Mouse (Mus musculus) heart, embryonic 15.5 days (tissue): ENCODE data around the gene Gm20696. TPM values are rescaled to one million over a fixed set of nuclear protein-coding genes. Genes with fewer than 3 reads are reported as not detected.

Experiments used
- ATAC-seq: fragments of 200-750 bp; cut with Nextera tagmentation; replicated peaks from 2 replicates; pipeline ENCODE4 v1.8.0; 2017; ENCODE audit warnings: low read depth, moderate TSS enrichment; ENCODE audit not compliant: insufficient number of reproducible peaks, insufficient read depth, low FRiP score
- H3K27ac ChIP-seq: fragments of 300-500 bp; sonication (generic); 2 replicates; pipeline ENCODE4 v1.5.1; 2015; ENCODE audit warnings: mild to moderate bottlenecking, inconsistent platforms
- H3K27me3 ChIP-seq: fragments of 300-500 bp; sonication (generic); 2 replicates; pipeline ENCODE4 v1.6.1; 2015; ENCODE audit warnings: inconsistent platforms
- H3K36me3 ChIP-seq: fragments of 300-500 bp; sonication (generic); 2 replicates; pipeline ENCODE4 v1.6.1; 2015; ENCODE audit warnings: mild to moderate bottlenecking, inconsistent platforms
- H3K4me1 ChIP-seq: fragments of 300-500 bp; sonication (generic); replicated peaks from 2 replicates; pipeline ENCODE4 v1.6.1; 2015; ENCODE audit warnings: inconsistent platforms
- H3K4me2 ChIP-seq: fragments of 300-500 bp; sonication (generic); 2 replicates; pipeline ENCODE4 v1.6.1; 2015; ENCODE audit warnings: inconsistent platforms, mild to moderate bottlenecking, moderate library complexity
- H3K4me3 ChIP-seq: fragments of 300-500 bp; sonication (generic); 2 replicates; pipeline ENCODE4 v1.5.1; 2015; ENCODE audit warnings: mild to moderate bottlenecking, inconsistent platforms
- H3K9ac ChIP-seq: fragments of 300-500 bp; sonication (generic); 2 replicates; pipeline ENCODE4 v1.6.1; 2015; ENCODE audit warnings: mild to moderate bottlenecking, inconsistent platforms
- H3K9me3 ChIP-seq: fragments of 300-500 bp; sonication (generic); replicated peaks from 2 replicates; pipeline ENCODE4 v1.6.1; 2016; ENCODE audit warnings: inconsistent platforms
- WGBS: fragments of 180-500 bp; shearing (Covaris S2); methylation state at CpG from one replicate; pipeline ENCODE4 v1.1.7; 2015; ENCODE audit warnings: mixed read lengths; 5-methylcytosine and 5-hydroxymethylcytosine counted together
- polyA plus RNA-seq: library from polyadenylated mRNA; unstranded; fragments of >200 nt; fragmentation: Nextera tagmentation; extraction: Ambion mirVana; gene quantifications from 2 replicates; pipeline ENCODE4 v1.2.1, GENCODE M21; 2015

Gm20696 gene
- polyA plus RNA-seq, 1 experiment from 2014 or later, result 2.9 TPM

DNA sequence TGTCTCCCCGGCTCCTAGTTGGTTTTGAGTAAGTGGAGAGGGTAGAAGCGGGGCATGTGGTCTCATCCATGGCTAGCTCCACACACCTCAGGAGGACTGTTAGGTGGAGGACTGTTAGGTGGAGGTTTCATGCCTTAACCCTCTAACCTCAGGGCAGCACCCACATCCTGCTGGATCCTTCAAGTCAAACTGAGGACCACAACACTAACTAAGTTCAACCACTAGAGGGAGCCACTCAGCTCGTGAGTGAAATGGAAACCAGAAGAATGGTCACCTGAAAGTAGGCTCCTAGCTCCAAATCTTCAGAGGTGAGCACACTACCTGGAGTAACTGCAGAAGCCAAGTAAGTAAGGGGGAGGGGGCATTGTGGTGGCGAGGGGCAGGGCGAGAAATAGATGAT is 18.3 kb upstream of the Gm20696 start:
- WGBS, result 53% methylated on average over 5 of the region's 5 CpGs
- Histone ChIP-seq H3K27ac (no peak overlapping the region), H3K4me2 (no peak overlapping the region), H3K4me3 (no peak overlapping the region), H3K4me1 (no peaks in the 10 kb centered on the region), H3K9me3 (no peaks in the 10 kb centered on the region), H3K9ac (no peak overlapping the region), H3K36me3 (no peaks in the 10 kb centered on the region), H3K27me3 (peaks cover 11% of the 10 kb centered on the region)
- ATAC-seq, result no peak

DNA sequence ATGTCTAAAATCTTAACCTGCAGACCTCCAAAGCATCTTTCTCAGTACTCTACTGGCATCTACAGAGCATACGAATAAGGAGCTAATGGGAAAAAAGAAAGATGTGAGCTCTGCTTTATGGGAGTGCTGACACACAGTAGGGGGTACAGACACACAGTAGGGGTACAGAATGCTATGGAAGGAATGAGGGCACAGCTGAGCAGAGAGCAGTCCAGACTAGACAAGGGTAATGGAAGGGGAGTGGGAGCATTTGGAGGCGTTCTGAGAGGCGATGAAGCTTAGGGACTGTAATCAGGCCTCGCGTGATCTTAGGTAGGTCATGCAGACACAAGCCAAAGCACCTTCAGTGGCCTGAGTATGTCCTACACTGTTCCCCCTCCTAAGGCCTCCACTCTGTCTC is 17.4 kb upstream of the Gm20696 start:
- Histone ChIP-seq H3K4me2 (no peak overlapping the region), H3K4me1 (no peaks in the 10 kb centered on the region), H3K9ac (no peak overlapping the region), H3K27ac (no peak overlapping the region), H3K4me3 (no peak overlapping the region), H3K27me3 (peaks cover 2% of the 10 kb centered on the region; the same call in 1 of the 2 replicates), H3K9me3 (no peaks in the 10 kb centered on the region), H3K36me3 (no peaks in the 10 kb centered on the region)
- ATAC-seq, result no peak
- 86% methylated on average over 5 of the region's 5 CpGs for WGBS

DNA sequence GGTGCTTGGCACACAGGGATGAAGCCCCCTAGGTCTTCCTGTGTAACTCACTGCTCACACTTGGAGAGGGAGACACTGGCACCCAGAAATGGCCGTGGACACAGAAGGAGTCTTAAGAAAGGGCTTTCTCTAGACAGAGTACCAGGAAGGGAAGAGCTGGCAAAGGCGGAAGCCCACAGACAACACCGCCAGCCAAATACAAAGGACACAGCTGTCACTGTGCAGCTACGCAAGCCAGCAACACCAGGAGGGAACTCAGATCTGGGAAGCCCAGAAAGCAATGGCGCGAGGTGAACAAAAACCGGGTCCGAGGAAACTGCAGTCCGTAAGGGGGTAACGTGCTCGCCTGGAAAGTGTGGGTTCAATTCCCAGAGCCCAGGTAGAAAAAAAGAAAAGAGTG is 11.5 kb upstream of the Gm20696 start:
- H3K27me3 ChIP-seq, result 0 out of 2 replicates have a peak, but pooled peaks cover 3% of the 10 kb centered on the region
- H3K4me1 ChIP-seq, result no peaks in the 10 kb centered on the region
- WGBS, result 76% methylated on average over 11 of the region's 11 CpGs
- ATAC-seq, result no peak
- H3K27ac ChIP-seq, result no peak overlapping the region
- no peak overlapping the region for H3K4me3 ChIP-seq
- no peaks in the 10 kb centered on the region for H3K9me3 ChIP-seq
- H3K36me3 ChIP-seq, result no peaks in the 10 kb centered on the region
- H3K9ac ChIP-seq, result no peak overlapping the region
- H3K4me2 ChIP-seq, result no peak overlapping the region

DNA sequence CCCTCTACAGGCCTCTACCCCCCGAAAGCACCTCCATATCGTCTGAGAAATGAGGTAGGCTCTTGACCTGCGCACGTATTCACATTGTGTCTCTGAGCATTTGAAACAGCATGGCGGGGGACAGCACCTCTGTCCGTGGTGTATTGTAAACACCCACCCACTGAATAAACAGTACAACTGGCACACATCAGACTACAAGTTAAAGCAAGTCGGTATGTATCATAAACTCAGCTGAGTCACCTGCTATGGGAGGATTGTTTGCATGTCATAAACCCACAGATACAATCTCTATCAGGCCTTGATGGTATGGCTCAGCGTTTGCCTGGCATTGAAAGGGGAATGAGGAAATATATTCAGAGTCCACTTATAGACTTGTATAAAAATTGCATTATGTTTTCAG is 10.7 kb upstream of the Gm20696 start:
- no peak for ATAC-seq
- no peaks in the 10 kb centered on the region for H3K36me3 ChIP-seq
- no peak overlapping the region for H3K27ac ChIP-seq
- no peaks in the 10 kb centered on the region for H3K4me1 ChIP-seq
- no peak overlapping the region for H3K4me3 ChIP-seq
- H3K27me3 ChIP-seq, result 0 out of 2 replicates have a peak, but pooled peaks cover 3% of the 10 kb centered on the region
- no peak overlapping the region for H3K9ac ChIP-seq
- no peaks in the 10 kb centered on the region for H3K9me3 ChIP-seq
- H3K4me2 ChIP-seq, result no peak overlapping the region
- 75% methylated on average over 8 of the region's 8 CpGs for WGBS

GRCm38 (mm10) chr6:99674482-99674881 is 7.9 kb upstream of the Gm20696 start:
- 79% methylated on average over 4 of the region's 4 CpGs for WGBS
- H3K4me2 ChIP-seq, result no peak overlapping the region
- no peak overlapping the region for H3K9ac ChIP-seq
- H3K36me3 ChIP-seq, result no peaks in the 10 kb centered on the region
- ATAC-seq, result no peak
- H3K9me3 ChIP-seq, result no peaks in the 10 kb centered on the region
- H3K27me3 ChIP-seq, result 0 out of 2 replicates have a peak, but pooled peaks cover 3% of the 10 kb centered on the region
- H3K4me3 ChIP-seq, result no peak overlapping the region
- no peaks in the 10 kb centered on the region for H3K4me1 ChIP-seq
- H3K27ac ChIP-seq, result no peak overlapping the region

- no peaks in the 10 kb centered on the region for H3K27me3 ChIP-seq
- no peak overlapping the region for H3K9ac ChIP-seq
- H3K9me3 ChIP-seq, result no peaks in the 10 kb centered on the region
- H3K4me2 ChIP-seq, result no peak overlapping the region
- H3K4me3 ChIP-seq, result no peak overlapping the region
- ATAC-seq, result no peak
- 54% methylated on average over 3 of the region's 3 CpGs for WGBS
- H3K36me3 ChIP-seq, result no peaks in the 10 kb centered on the region
- no peak overlapping the region for H3K27ac ChIP-seq
- peaks cover 14% of the 10 kb centered on the region for H3K4me1 ChIP-seq
These were observed 5.2 kb upstream of the Gm20696 start for GRCm38 (mm10) chr6:99671768-99672167.

DNA sequence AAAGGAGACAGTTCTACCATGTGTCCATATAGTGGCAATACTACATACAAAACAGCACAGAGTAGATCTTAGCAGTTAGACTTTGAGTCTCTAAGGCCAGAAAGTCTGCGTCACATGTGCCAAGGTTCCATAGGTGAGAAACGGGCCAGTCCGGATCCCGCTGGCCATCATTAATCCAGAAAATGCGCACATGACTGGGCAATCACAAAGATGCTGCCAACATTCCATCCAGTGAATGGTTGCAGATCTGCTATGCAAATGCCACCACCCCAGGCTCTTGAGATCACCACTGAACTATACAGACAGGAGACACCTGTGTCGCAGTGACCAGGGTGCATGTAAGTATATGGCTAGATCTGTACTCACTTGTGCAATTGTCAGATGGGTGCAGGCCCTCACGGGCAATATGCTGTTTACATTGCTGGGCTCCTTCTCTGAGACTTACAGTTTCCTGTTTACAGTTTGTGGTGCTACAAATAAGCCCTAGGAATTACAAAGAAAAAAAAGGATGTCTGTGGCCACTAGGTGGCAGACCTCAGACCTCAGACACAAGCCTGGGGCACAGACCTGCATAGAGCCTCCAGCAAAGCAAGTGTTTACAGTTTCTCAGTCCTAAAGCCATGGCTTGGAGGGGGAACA is 4.0 kb upstream of the Gm20696 start:
- no peaks in the 10 kb centered on the region for H3K27me3 ChIP-seq
- no peak overlapping the region for H3K4me2 ChIP-seq
- H3K4me1 ChIP-seq, result peaks cover 18% of the 10 kb centered on the region
- 0 out of 2 replicates have a peak, but pooled peaks have one; percentile 28 for ATAC-seq
- no peak overlapping the region for H3K9ac ChIP-seq
- H3K27ac ChIP-seq, result no peak overlapping the region
- WGBS, result 78% methylated on average over 7 of the region's 7 CpGs
- H3K4me3 ChIP-seq, result no peak overlapping the region
- no peaks in the 10 kb centered on the region for H3K9me3 ChIP-seq
- H3K36me3 ChIP-seq, result no peaks in the 10 kb centered on the region

DNA sequence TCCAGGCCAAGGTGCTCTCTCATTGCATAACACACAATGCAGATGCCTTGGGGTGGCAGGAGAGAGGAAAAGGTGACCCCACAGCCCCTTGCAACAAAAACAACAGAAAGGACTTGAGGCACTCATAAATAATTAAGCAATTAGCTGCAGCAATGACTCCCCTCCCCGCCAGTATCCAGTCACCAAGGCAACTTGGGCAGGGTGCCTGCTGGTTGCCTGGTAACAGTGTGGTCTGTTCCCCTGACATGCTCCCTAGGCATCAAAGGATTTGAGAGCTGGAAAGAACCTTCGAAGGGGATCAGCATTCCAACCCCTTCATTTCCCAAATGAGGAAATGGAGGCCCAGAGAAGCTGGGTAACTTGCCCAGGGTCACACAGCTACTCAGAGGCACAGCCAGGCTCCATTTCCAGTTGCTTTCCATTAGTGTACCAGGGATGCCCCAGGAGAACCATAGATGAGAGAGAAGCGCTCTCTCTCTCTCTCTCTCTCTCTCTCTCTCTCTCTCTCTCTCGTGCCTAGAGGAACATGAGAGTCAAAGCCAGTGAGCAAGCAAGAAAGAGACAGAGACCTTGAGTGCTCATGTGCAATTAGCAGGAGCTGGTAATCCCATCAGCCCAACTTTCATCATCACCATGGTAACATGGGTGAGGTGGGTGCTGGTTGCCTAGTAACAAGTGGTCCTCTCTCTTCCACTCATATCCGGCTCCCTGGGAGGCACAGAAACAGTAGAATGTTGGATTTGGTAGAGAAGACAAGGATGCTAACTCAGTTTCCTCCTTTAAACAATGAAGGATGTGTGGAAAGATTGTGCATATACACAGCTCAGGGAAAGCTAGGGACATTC is 3.1 kb upstream of the Gm20696 start:
- H3K4me3 ChIP-seq, result no peak overlapping the region
- no peaks in the 10 kb centered on the region for H3K36me3 ChIP-seq
- no peak for ATAC-seq
- no peaks in the 10 kb centered on the region for H3K27me3 ChIP-seq
- H3K27ac ChIP-seq, result no peak overlapping the region
- no peak overlapping the region for H3K9ac ChIP-seq
- H3K9me3 ChIP-seq, result no peaks in the 10 kb centered on the region
- no peak overlapping the region for H3K4me2 ChIP-seq
- H3K4me1 ChIP-seq, result peaks cover 20% of the 10 kb centered on the region
- 43% methylated on average over 5 of the region's 5 CpGs for WGBS

DNA sequence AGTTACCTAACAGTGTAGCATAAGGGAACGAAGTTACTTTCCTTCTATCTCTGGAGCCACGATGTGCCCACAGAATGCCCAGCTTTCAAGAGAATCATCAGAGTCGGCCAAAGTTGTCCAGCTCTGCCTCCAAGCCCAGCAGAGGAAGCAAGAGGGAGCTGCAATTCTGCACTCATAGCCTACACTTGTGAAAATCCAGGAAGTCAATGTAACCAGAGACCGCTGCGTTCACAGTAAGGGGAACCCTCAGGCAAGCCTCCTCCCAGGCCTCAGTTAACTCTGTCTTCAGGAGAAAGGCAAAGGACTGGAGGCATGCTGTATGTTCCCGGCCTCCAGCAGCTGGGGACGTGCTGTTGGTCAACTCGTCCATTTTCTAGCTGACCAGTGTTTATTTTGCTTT is 693 bp upstream of the Gm20696 start:
- Histone ChIP-seq H3K36me3 (no peaks in the 10 kb centered on the region), H3K27me3 (no peaks in the 10 kb centered on the region), H3K27ac (no peak overlapping the region), H3K4me1 (peaks cover 20% of the 10 kb centered on the region), H3K4me2 (peak overlapping the region; percentile 92), H3K9ac (no peak overlapping the region), H3K9me3 (no peaks in the 10 kb centered on the region), H3K4me3 (peak overlapping the region; percentile 80; the same call in 1 of the 2 replicates)
- WGBS, result 49% methylated on average over 8 of the region's 8 CpGs
- ATAC-seq, result no peak

DNA sequence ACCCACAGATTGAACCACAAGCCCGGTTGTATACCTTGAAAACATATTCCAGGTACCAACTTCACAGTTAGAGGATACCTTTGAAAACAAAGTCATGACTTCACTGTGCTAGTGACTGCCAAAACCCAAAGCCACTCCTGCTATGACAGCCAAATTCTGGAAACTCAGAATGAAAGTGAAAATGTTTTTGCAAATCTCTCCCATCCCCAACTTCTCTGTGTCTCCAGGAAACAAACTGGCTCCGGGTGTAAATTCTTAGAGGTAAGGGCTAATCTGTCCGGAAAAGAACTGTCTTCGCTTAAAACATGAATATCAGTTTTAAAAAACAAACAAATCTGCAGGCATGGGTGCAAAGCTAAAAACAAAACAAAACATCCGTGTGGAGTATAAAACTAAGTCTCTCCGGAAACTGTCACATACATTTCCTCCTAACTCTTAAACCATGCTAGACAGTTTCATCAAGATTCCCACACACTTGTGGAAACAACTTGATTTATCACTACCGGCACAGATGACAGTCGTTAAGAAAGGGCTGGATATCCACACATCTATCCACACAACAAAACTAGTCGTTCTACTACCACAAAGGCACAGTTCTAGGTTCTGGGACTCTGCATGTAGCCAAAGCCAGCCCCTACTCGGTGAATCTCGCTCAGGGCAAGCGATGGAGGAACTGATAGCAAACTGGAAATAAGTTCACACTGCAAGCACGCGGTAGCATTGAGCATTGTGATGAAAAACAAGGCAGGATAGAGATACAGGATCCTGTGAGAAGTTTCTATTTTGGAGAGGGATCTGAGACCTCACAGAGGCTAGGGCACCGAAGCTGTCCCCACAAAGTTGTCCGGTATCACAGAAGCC is 910 bp downstream of the Gm20696 start:
- Histone ChIP-seq H3K27ac (peak overlapping the region; percentile 37; the same call in 1 of the 2 replicates), H3K36me3 (no peaks in the 10 kb centered on the region), H3K27me3 (no peaks in the 10 kb centered on the region), H3K4me3 (peak overlapping the region; percentile 80), H3K9me3 (no peaks in the 10 kb centered on the region), H3K4me1 (peaks cover 20% of the 10 kb centered on the region), H3K4me2 (peak overlapping the region; percentile 92), H3K9ac (peak overlapping the region; percentile 71)
- 27% methylated on average over 16 of the region's 16 CpGs for WGBS
- ATAC-seq, result no peak

DNA sequence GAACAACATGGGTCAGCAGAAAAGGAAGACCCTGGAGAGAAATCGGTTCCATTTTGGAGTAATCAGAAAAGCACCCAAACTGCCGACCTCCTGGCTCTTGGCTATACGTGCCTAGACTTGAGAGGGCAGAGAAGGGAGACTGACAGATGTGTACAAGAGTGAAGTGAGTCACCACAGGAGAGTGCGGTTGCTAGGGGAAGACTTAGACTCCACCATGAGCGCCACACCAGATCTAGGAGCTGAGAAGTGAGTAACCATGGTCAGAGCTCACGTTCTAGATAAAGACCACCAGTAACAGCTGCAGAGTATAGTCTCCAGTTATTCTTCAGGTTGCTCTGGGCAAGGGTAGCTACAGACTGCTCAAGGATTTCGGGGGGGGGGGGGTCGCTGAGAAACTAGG is 3.4 kb downstream of the Gm20696 start:
- Histone ChIP-seq H3K27me3 (no peaks in the 10 kb centered on the region), H3K4me1 (peaks cover 18% of the 10 kb centered on the region), H3K4me2 (no peak overlapping the region), H3K9ac (no peak overlapping the region), H3K27ac (no peak overlapping the region), H3K4me3 (no peak overlapping the region), H3K36me3 (no peaks in the 10 kb centered on the region), H3K9me3 (no peaks in the 10 kb centered on the region)
- WGBS, result 71% methylated on average over 8 of the region's 8 CpGs
- no peak for ATAC-seq
